Mouse (Mus musculus) forebrain, postnatal 0 days (tissue): ENCODE measurements around the gene Cfap161. TPM values are rescaled to one million over a fixed set of nuclear protein-coding genes. Genes with fewer than 3 reads are reported as not detected.

Experiments
- ATAC-seq: fragments of 200-750 bp; cut with Nextera tagmentation; 2 replicates; pipeline ENCODE4 v1.8.0; 2017; ENCODE audit warnings: mild to moderate bottlenecking, moderate library complexity
- DNase-seq: peaks from one replicate; pipeline ENCODE4 v3.0.0-alpha.2; 2015
- H3K27ac ChIP-seq: fragments of 300-500 bp; sonication (generic); 2 replicates; pipeline ENCODE4 v1.5.1; 2014; ENCODE audit warnings: low read depth, mild to moderate bottlenecking, antibody characterized with exemption, low read length, moderate library complexity, mixed read lengths
- H3K27me3 ChIP-seq: fragments of 300-500 bp; sonication (generic); 2 replicates; pipeline ENCODE4 v1.6.1; 2014; ENCODE audit warnings: mild to moderate bottlenecking, low read length, mixed read lengths; ENCODE audit not compliant: insufficient read depth
- H3K36me3 ChIP-seq: fragments of 300-500 bp; sonication (generic); 2 replicates; pipeline ENCODE4 v1.6.1; 2014; ENCODE audit warnings: mild to moderate bottlenecking, moderate library complexity; ENCODE audit not compliant: insufficient read depth
- H3K4me1 ChIP-seq: fragments of 300-500 bp; sonication (generic); 2 replicates; pipeline ENCODE4 v1.6.1; 2014; ENCODE audit warnings: antibody characterized with exemption; ENCODE audit not compliant: insufficient read depth
- H3K4me2 ChIP-seq: fragments of 300-500 bp; sonication (generic); 2 replicates; pipeline ENCODE4 v1.6.1; 2014; ENCODE audit warnings: low read depth, mild to moderate bottlenecking, moderate library complexity
- H3K4me3 ChIP-seq: fragments of 300-500 bp; sonication (generic); 2 replicates; pipeline ENCODE4 v1.5.1; 2014; ENCODE audit warnings: low read depth, low read length, mixed read lengths
- H3K9ac ChIP-seq: fragments of 300-500 bp; sonication (generic); 2 replicates; pipeline ENCODE4 v1.6.1; 2014; ENCODE audit warnings: mild to moderate bottlenecking
- H3K9me3 ChIP-seq: fragments of 300-500 bp; sonication (generic); 2 replicates; pipeline ENCODE4 v1.6.1; 2016; ENCODE audit warnings: low read length
- CTCF ChIP-seq: sonication (generic); IDR thresholded peaks from 2 replicates; pipeline ENCODE4 v1.5.1; 2016; ENCODE audit warnings: antibody characterized with exemption, control low read depth, low read depth
- WGBS: fragments of 180-500 bp; shearing (Covaris S2); extraction: QIAGEN DNeasy Blood & Tissue Kit; methylation state at CpG from one replicate; pipeline ENCODE4 v1.1.7; 2014; 5-methylcytosine and 5-hydroxymethylcytosine counted together
- polyA plus RNA-seq: library from polyadenylated mRNA; unstranded; fragments of >200 nt; fragmentation: Nextera tagmentation; extraction: Ambion mirVana; gene quantifications from 2 replicates; pipeline ENCODE4 v1.2.1, GENCODE M21; 2015
- total RNA-seq: library from RNA; depleted of rRNA; stranded (reverse); fragments of >200 nt; gene quantifications from 2 replicates; pipeline ENCODE4 v1.2.3, GENCODE M21; 2014

Gene Cfap161
- total and polyA plus RNA-seq, 2 experiments from 2014 or later: 2.7 to 3.9 TPM

DNA sequence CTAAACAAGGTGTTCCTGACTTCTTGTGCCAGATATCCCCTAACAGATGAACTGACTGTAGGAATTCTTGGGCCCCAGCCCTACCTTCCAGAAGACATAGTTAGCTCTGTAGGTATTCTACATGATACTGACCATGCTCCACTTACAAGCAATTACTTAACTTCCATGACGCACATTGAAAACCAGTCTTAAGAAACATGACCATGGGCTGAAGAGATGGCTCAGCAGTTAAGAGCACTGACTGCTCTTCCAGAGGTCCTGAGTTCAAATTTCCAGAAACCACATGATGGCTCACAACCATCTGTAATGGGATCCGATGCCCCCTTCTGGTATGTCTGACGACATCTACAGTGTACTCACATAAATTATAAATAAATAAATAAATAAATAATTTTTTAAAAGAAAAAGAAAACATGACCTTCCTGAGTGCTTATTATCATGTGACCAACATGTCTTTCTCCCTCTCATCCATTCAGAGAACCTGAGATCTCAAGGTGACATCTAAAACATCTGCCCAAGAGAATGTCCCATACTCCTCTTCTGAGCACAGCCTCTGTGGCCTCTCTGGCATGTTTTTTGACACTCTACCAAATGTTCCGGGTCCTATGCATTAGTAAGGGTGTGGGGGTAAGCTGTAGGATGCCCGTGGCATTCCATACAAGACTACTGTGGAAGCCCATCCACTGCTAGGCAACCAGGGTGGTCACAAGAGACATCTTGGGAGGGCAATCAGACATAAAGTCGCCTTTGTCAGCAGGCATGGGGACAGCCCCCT is 58.2 kb downstream of the Cfap161 start:
- TF ChIP-seq CTCF: no peak
- Histone ChIP-seq H3K9me3 (no peaks in the 10 kb centered on the region), H3K27me3 (no peaks in the 10 kb centered on the region), H3K4me2 (no peak overlapping the region), H3K27ac (no peak overlapping the region), H3K36me3 (no peaks in the 10 kb centered on the region), H3K9ac (no peak overlapping the region), H3K4me3 (no peak overlapping the region), H3K4me1 (no peaks in the 10 kb centered on the region)
- 85% methylated on average over 6 of the region's 6 CpGs for WGBS
- no peak for DNase-seq
- ATAC-seq: no peak

DNA sequence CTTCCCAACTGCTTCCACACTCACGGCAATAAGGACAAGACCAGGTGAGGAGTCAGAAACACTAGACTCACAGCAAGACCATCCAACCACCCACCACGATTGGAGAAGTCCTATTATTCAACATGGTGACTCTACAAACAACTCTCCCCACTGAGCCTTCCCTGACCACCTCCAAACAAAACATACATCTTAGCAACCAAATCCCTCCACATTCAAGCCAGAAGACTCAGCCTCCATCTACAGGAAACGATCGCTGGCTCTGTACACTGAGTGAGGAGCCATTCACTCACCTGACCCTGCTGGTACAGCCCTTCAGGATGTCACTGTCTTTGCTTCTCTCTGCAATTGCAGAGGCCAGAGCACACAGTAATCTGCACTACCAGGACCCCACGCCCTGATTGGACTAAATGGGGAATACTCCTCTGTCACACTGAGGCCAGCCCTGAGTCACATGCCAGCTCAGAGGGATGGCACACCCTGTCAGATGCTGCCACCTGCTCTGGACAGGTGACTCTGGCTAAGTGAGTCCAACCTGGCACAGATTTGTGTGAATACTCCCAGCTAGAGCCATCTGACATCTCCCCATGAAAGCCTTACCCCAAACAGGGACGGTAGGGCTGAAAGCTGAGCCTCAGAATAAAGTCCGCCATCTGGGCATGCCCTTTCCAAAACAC is 59.4 kb downstream of the Cfap161 start:
- DNase-seq (no peak), ATAC-seq (no peak)
- 86% methylated on average over 7 of the region's 7 CpGs for WGBS

DNA sequence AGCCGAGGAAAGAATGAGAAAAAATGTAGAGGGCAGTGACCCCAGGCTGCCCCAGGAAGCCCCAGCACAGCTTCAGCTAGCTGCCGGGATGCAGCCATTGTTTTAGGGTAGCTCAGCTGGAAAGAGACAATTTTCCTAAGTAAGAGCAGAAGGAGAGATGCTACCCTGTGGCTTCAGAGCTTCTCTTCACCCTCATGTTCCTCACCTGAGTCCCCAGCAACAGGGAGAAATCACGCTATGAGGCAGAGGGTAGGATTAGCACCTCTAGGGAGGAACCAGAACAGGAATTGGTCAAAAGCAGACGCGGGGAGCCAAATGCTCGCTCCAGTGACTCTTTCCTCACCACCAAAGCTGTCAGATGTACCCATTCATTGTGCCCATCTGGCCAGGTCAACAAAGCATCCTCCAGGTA is 60.0 kb downstream of the Cfap161 start:
- Histone ChIP-seq H3K27ac (no peak overlapping the region), H3K27me3 (no peaks in the 10 kb centered on the region), H3K36me3 (no peaks in the 10 kb centered on the region), H3K4me3 (no peak overlapping the region), H3K4me2 (no peak overlapping the region), H3K9me3 (no peaks in the 10 kb centered on the region), H3K4me1 (no peaks in the 10 kb centered on the region), H3K9ac (no peak overlapping the region)
- DNase-seq (no peak), ATAC-seq (no peak)
- 69% methylated on average over 6 of the region's 6 CpGs for WGBS
- no peak for TF ChIP-seq CTCF

More for the DNA sequence above, 59.4 kb downstream of the Cfap161 start:
- no peak overlapping the region for H3K27ac ChIP-seq
- no peak overlapping the region for H3K4me2 ChIP-seq
- no peaks in the 10 kb centered on the region for H3K9me3 ChIP-seq
- H3K27me3 ChIP-seq: no peaks in the 10 kb centered on the region
- TF ChIP-seq CTCF: no peak
- H3K4me1 ChIP-seq: no peaks in the 10 kb centered on the region
- no peak overlapping the region for H3K4me3 ChIP-seq
- no peak overlapping the region for H3K9ac ChIP-seq
- H3K36me3 ChIP-seq: no peaks in the 10 kb centered on the region

DNA sequence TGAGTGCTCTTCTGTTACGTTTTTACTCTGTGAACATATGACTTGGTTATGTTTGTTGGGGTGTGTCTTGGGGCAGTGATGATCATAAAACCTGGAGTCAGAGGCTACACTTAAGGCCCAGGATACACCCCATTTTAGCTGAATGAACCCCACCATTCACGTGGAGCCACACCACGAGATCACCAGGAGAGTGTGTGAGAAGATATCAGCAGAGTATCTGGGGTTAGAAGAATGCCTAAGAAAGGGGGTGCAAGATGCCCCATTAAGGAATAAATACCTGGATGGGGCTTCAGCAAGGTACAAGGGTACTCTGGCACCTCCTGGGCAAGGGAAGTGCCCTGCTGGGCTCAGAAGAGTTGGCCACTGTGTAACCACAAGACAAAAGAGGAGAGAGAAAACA is 60.4 kb downstream of the Cfap161 start:
- WGBS: 94% methylated on average over 3 of the region's 3 CpGs
- no peak overlapping the region for H3K4me2 ChIP-seq
- no peak overlapping the region for H3K27ac ChIP-seq
- no peak overlapping the region for H3K4me3 ChIP-seq
- no peaks in the 10 kb centered on the region for H3K27me3 ChIP-seq
- ATAC-seq: no peak
- TF ChIP-seq CTCF: no peak
- no peak overlapping the region for H3K9ac ChIP-seq
- no peak for DNase-seq
- no peaks in the 10 kb centered on the region for H3K9me3 ChIP-seq
- H3K4me1 ChIP-seq: no peaks in the 10 kb centered on the region
- no peaks in the 10 kb centered on the region for H3K36me3 ChIP-seq

DNA sequence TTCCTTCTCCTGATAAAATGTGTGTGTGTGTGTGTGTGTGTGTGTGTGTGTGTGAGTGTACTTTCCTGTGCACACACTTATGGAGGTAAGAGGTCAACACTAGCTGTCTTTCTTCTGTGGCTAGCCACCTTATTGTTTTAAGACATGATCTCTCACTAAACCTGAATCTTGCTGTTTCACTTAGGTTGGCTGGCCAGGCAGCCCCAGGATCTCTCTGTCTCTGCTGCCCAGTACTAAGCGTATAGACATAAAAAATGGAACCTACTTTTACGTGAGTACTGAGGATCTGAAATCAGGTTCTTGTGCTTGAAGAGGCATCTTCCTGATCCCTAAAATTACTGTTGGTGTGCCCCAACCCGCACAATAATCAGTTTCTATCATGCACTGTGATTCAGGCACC is 61.9 kb downstream of the Cfap161 start:
- 91% methylated on average over 3 of the region's 3 CpGs for WGBS
- H3K27ac ChIP-seq: no peak overlapping the region

DNA sequence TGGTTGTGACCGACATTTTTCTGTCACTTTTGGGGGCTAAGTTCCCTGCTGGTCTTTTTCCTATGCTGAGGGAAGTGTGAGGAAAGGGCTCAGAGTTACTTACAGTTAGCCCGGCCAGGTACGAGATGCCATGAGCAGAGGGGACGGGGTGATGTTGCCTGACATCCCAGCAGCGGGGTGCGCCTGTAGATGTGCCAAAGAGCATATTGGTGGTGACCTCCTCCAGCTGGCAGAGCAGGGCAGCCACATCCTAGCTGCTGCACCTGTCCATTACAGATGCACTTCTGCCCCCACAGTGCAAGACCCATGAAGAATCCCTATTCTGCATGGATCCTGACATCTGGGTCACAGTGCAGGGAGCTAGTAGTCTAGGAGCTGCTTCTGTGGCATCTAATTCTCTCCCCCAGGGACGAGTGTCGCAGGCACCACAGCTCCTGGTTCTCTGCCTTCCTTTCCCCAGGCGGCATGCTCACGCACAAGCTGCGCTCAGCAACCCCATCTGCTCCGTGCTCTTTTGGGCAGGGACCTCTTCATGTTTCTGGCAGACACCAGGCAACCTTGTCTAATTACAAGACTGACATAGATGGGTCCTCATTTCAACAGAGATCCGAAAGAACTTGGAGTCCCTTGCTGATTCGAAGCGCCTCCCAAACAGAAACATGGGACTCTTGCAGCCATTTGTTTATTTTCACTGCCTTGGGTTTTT is 62.6 kb downstream of the Cfap161 start:
- Histone ChIP-seq H3K36me3 (no peaks in the 10 kb centered on the region), H3K27ac (no peak overlapping the region), H3K27me3 (no peaks in the 10 kb centered on the region), H3K4me2 (no peak overlapping the region), H3K9ac (no peak overlapping the region), H3K4me3 (no peak overlapping the region), H3K4me1 (no peaks in the 10 kb centered on the region), H3K9me3 (no peaks in the 10 kb centered on the region)
- ATAC-seq: peak; percentile 90
- TF ChIP-seq CTCF: no peak
- 72% methylated on average over 15 of the region's 15 CpGs for WGBS
- DNase-seq: peak; percentile 57

More for the DNA sequence above, 61.9 kb downstream of the Cfap161 start:
- H3K4me1 ChIP-seq: no peaks in the 10 kb centered on the region
- DNase-seq (no peak), ATAC-seq (no peak)
- no peaks in the 10 kb centered on the region for H3K27me3 ChIP-seq
- no peak overlapping the region for H3K4me3 ChIP-seq
- no peaks in the 10 kb centered on the region for H3K9me3 ChIP-seq
- H3K36me3 ChIP-seq: no peaks in the 10 kb centered on the region
- no peak overlapping the region for H3K4me2 ChIP-seq
- no peak for TF ChIP-seq CTCF
- H3K9ac ChIP-seq: no peak overlapping the region

DNA sequence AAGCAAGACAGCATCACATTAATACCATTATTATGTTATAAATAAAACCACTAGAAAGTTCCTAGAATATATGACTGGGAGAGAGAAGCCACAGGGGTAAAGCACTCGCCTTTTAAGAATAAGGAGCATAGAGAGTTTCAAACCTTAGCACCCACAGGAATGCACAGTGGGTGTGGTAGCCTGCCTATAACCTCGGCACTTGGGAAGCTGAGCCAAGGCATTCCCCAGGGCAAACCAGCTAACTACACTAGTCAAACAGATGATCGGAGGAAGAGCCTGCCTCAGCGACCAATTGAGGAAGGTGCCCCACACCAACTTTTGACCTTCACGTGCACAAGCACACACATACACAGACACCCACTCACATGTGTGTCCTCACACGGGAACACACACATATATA is 63.4 kb downstream of the Cfap161 start:
- no peaks in the 10 kb centered on the region for H3K9me3 ChIP-seq
- no peaks in the 10 kb centered on the region for H3K4me1 ChIP-seq
- no peak overlapping the region for H3K27ac ChIP-seq
- no peaks in the 10 kb centered on the region for H3K36me3 ChIP-seq
- 84% methylated on average over 6 of the region's 6 CpGs for WGBS
- H3K27me3 ChIP-seq: no peaks in the 10 kb centered on the region
- H3K9ac ChIP-seq: no peak overlapping the region
- TF ChIP-seq CTCF: no peak
- DNase-seq (no peak), ATAC-seq (no peak)
- no peak overlapping the region for H3K4me3 ChIP-seq
- H3K4me2 ChIP-seq: no peak overlapping the region
